Mouse (Mus musculus) CH12.LX (cell line): ENCODE measurements around the gene Ccdc141. TPM values are rescaled to one million over a fixed set of nuclear protein-coding genes. Genes with fewer than 3 reads are reported as not detected.
"Not testable (repeated sequence)": the region's sequence is repeated elsewhere in the genome, so short reads cannot be mapped to it uniquely, and the experiment has no call there.

Source experiments
- DNase-seq: peaks from one replicate; pipeline ENCODE4 v3.0.0-alpha.2; 2013; ENCODE audit errors: extremely low read depth
- H3K27ac ChIP-seq: 2 replicates; pipeline ENCODE4 v1.5.1; 2012; ENCODE audit warnings: low read depth, mild to moderate bottlenecking, control low read depth, moderate library complexity; ENCODE audit not compliant: insufficient read depth
- H3K27me3 ChIP-seq: replicated peaks from 2 replicates; pipeline ENCODE3; 2012; ENCODE audit warnings: inconsistent platforms
- H3K36me3 ChIP-seq, 2 experiments: replicated peaks in 1 of 2; 2 replicates each; pipeline versions ENCODE3 to v1.6.1; 2012; ENCODE audit warnings: inconsistent platforms in 1 of 2, low read length in 1 of 2, mild to moderate bottlenecking in 1 of 2, mixed read lengths in 1 of 2, moderate library complexity in 1 of 2; ENCODE audit not compliant: control insufficient read depth in 1 of 2, insufficient read depth in 1 of 2
- H3K4me1 ChIP-seq, 2 experiments: 2 replicates each; pipeline ENCODE4 v1.6.1; 2012; ENCODE audit warnings: inconsistent platforms in 1 of 2, moderate library complexity in 1 of 2; ENCODE audit not compliant: insufficient read depth in 2 of 2, control insufficient read depth in 1 of 2
- H3K4me2 ChIP-seq: 2 replicates; pipeline ENCODE4 v1.6.1; 2012; ENCODE audit warnings: low read depth, mild to moderate bottlenecking, control low read depth; ENCODE audit not compliant: poor library complexity, insufficient read depth, severe bottlenecking
- H3K4me3 ChIP-seq, 3 experiments: fragments of 150-350 bp in 1 of 3; sonication (generic) in 1 of 3; replicated peaks in 1 of 3; 2 replicates each; pipeline versions ENCODE3 to v1.5.1; 2011 to 2012; ENCODE audit warnings: low read depth in 2 of 3, low read length in 2 of 3, mild to moderate bottlenecking in 2 of 3, moderate library complexity in 2 of 3, control low read depth in 1 of 3, improper control_type of control experiment in 1 of 3, inconsistent platforms in 1 of 3, mixed read lengths in 1 of 3; ENCODE audit not compliant: poor library complexity in 1 of 3
- H3K79me2 ChIP-seq: replicated peaks from 2 replicates; pipeline ENCODE4 v1.6.1; 2012; ENCODE audit warnings: mild to moderate bottlenecking, moderate library complexity; ENCODE audit not compliant: control insufficient read depth, poor library complexity, insufficient read depth, severe bottlenecking; ENCODE audit errors: extremely low read depth
- H3K9ac ChIP-seq: 2 replicates; pipeline ENCODE4 v1.6.1; 2012; ENCODE audit warnings: low read depth, mild to moderate bottlenecking, control low read depth, moderate library complexity; ENCODE audit not compliant: insufficient read depth
- H3K9me3 ChIP-seq: replicated peaks from 2 replicates; pipeline ENCODE3; 2012; ENCODE audit warnings: low read length, inconsistent platforms, mixed read lengths
- BHLHE40 ChIP-seq: IDR thresholded peaks from 2 replicates; pipeline ENCODE4 v1.6.1; 2011; ENCODE audit warnings: mild to moderate bottlenecking, low read depth, low read length, improper control_type of control experiment
- CHD1 ChIP-seq: IDR thresholded peaks from 2 replicates; pipeline ENCODE4 v1.6.1; 2012; ENCODE audit warnings: low read depth, low read length, improper control_type of control experiment, inconsistent platforms
- CTCF ChIP-seq, 2 experiments: IDR thresholded peaks in 1 of 2; conservative IDR thresholded peaks in 1 of 2; 2 replicates each; pipeline ENCODE4 v1.5.1; 2011 to 2012; ENCODE audit warnings: low read depth in 2 of 2, low read length in 2 of 2, improper control_type of control experiment in 1 of 2, inconsistent platforms in 1 of 2, mild to moderate bottlenecking in 1 of 2, moderate library complexity in 1 of 2
- E2F4 ChIP-seq: IDR thresholded peaks from 2 replicates; pipeline ENCODE4 v1.6.1; 2011; ENCODE audit warnings: low read depth, low read length, improper control_type of control experiment; ENCODE audit not compliant: insufficient replicate concordance
- EP300 ChIP-seq: IDR thresholded peaks from 2 replicates; pipeline ENCODE4 v1.6.1; 2011; ENCODE audit warnings: low read length, improper control_type of control experiment
- HCFC1 ChIP-seq: IDR thresholded peaks from 2 replicates; pipeline ENCODE4 v1.6.1; 2012; ENCODE audit warnings: low read depth, mild to moderate bottlenecking, inconsistent platforms, low read length, improper control_type of control experiment
- IRF4 ChIP-seq: IDR thresholded peaks from 2 replicates; pipeline ENCODE4 v1.6.1; 2014; ENCODE audit warnings: low read depth, mild to moderate bottlenecking, inconsistent platforms, low read length, improper control_type of control experiment
- MAFK ChIP-seq: IDR thresholded peaks from 2 replicates; pipeline ENCODE4 v1.6.1; 2011; ENCODE audit warnings: low read length, improper control_type of control experiment; ENCODE audit not compliant: insufficient replicate concordance
- MEF2A ChIP-seq: IDR thresholded peaks from 2 replicates; pipeline ENCODE4 v1.6.1; 2014; ENCODE audit warnings: low read depth, mild to moderate bottlenecking, inconsistent platforms, low read length, improper control_type of control experiment, borderline replicate concordance
- NELFE ChIP-seq: IDR thresholded peaks from 2 replicates; pipeline ENCODE4 v1.6.1; 2011; ENCODE audit warnings: low read depth, low read length, improper control_type of control experiment
- POLR2AphosphoS2 ChIP-seq: IDR thresholded peaks from 2 replicates; pipeline ENCODE4 v1.6.1; 2011; ENCODE audit warnings: low read depth, low read length, improper control_type of control experiment
- RAD21 ChIP-seq: IDR thresholded peaks from 2 replicates; pipeline ENCODE4 v1.6.1; 2011; ENCODE audit warnings: low read depth, mild to moderate bottlenecking, low read length, improper control_type of control experiment, moderate library complexity
- RCOR1 ChIP-seq: conservative IDR thresholded peaks from 2 replicates; pipeline ENCODE4 v1.6.1; 2012; ENCODE audit warnings: low read depth, mild to moderate bottlenecking, inconsistent platforms, low read length, improper control_type of control experiment
- SIN3A ChIP-seq: IDR thresholded peaks from 2 replicates; pipeline ENCODE4 v1.6.1; 2012; ENCODE audit warnings: low read length, improper control_type of control experiment, inconsistent platforms
- SMC3 ChIP-seq: IDR thresholded peaks from 2 replicates; pipeline ENCODE4 v1.6.1; 2011; ENCODE audit warnings: low read depth, low read length, improper control_type of control experiment
- TBP ChIP-seq: conservative IDR thresholded peaks from 2 replicates; pipeline ENCODE4 v1.6.1; 2011; ENCODE audit warnings: low read depth, low read length, improper control_type of control experiment
- USF1 ChIP-seq: IDR thresholded peaks from 2 replicates; pipeline ENCODE4 v1.6.1; 2014; ENCODE audit warnings: low read depth, mild to moderate bottlenecking, inconsistent platforms, low read length, improper control_type of control experiment
- USF2 ChIP-seq: conservative IDR thresholded peaks from 2 replicates; pipeline ENCODE4 v1.6.1; 2011; ENCODE audit warnings: low read depth, low read length, improper control_type of control experiment
- ZKSCAN1 ChIP-seq: IDR thresholded peaks from 2 replicates; pipeline ENCODE4 v1.6.1; 2012; ENCODE audit warnings: low read depth, inconsistent platforms, low read length, improper control_type of control experiment, borderline replicate concordance
- ZMIZ1 ChIP-seq: IDR thresholded peaks from 2 replicates; pipeline ENCODE4 v1.6.1; 2012; ENCODE audit warnings: low read depth, mild to moderate bottlenecking, inconsistent platforms, low read length, improper control_type of control experiment
- ZNF384 ChIP-seq: IDR thresholded peaks from 2 replicates; pipeline ENCODE4 v1.6.1; 2012; ENCODE audit warnings: low read depth, low read length, improper control_type of control experiment, inconsistent platforms
- dilution Hi-C: fragments of 300-500 bp; cut with MboI; formaldehyde crosslinking; loops from 2 replicates; pipeline ENCODE4 v1.14.3; 2020; ENCODE audit warnings: low sequenced_read_pairs; ENCODE audit not compliant: extremely low pct_unique_long_range_greater_than_20kb, extremely low pct_ligation_motif_present
- in situ Hi-C: fragments of 300-500 bp; cut with MboI; formaldehyde crosslinking; loops from 3 replicates; pipeline ENCODE4 v1.14.3; 2019; ENCODE audit warnings: low sequenced_read_pairs, low pct_ligation_motif_present, low pct_unique_long_range_greater_than_20kb, mixed read lengths
- polyA plus RNA-seq: library from polyadenylated mRNA; unstranded; fragments of >175 nt; gene quantifications from 2 replicates; pipeline ENCODE4 v1.2.1, GENCODE M21; 2012; ENCODE audit warnings: low read depth; ENCODE audit not compliant: insufficient read length
- total RNA-seq, 2 experiments: library from RNA; depleted of rRNA; stranded (reverse); fragments of 300-350 nt in 1 of 2; fragments of >200 nt in 1 of 2; gene quantifications; 2 replicates each; pipeline ENCODE4 v1.2.3; 2012 to 2014

The Ccdc141 gene
- total and polyA plus RNA-seq, 3 experiments, result not detected

DNA sequence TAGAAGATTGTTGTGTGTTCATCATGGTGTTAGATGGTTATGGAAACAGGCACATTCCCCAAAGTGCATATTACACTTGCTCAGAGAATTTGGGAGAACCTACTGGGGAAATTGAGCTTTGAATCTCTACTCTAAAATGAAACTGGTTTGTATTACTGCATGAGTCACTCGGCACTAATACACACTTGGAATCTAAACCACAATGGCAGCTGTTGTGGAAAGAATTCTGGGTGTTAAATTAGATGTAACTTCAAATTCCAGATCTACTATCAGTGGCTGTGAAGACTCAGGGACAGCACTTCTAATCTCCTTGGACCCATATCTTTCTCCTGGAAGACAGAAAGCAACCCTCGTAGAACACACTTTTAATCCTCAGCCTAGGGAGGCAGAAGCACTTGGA lies 149.8 kb downstream of the Ccdc141 start:
- peak overlapping the region; percentile 36; the same call in 1 of the 2 replicates for H3K4me2 ChIP-seq
- DNase-seq, result no peak
- H3K4me1 ChIP-seq, result no peaks in the 10 kb centered on the region
- no peaks in the 10 kb centered on the region for H3K9me3 ChIP-seq
- H3K4me3 ChIP-seq, result no peak overlapping the region
- in situ Hi-C loops (no loop called here), dilution Hi-C loops (no loop called here)
- no peaks in the 10 kb centered on the region for H3K79me2 ChIP-seq
- H3K27me3 ChIP-seq, result no peaks in the 10 kb centered on the region
- H3K36me3 ChIP-seq, result no peaks in the 10 kb centered on the region
- TF ChIP-seq MAFK (no peak), MEF2A (no peak), CHD1 (no peak), E2F4 (no peak), TBP (no peak), USF1 (no peak), ZMIZ1 (no peak)
- H3K27ac ChIP-seq, result no peak overlapping the region
- no peak overlapping the region for H3K9ac ChIP-seq

GRCm38 (mm10) chr2:77017735-77018134 lies 152.7 kb downstream of the Ccdc141 start:
- Histone ChIP-seq H3K9me3 (no peaks in the 10 kb centered on the region), H3K4me2 (no peak overlapping the region), H3K79me2 (no peaks in the 10 kb centered on the region), H3K36me3 (no peaks in the 10 kb centered on the region), H3K9ac (no peak overlapping the region), H3K27me3 (no peaks in the 10 kb centered on the region), H3K4me3 (no peak overlapping the region), H3K27ac (no peak overlapping the region), H3K4me1 (no peaks in the 10 kb centered on the region)
- DNase-seq, result no peak
- dilution Hi-C loops, result no loop called here
- in situ Hi-C loops, result no loop called here
- TF ChIP-seq MAFK, result no peak
- TF ChIP-seq USF2, result no peak
- no peak for TF ChIP-seq ZNF384
- no peak for TF ChIP-seq EP300
- TF ChIP-seq RCOR1, result no peak
- no peak for TF ChIP-seq ZMIZ1
- TF ChIP-seq BHLHE40, result no peak
- no peak for TF ChIP-seq SMC3
- TF ChIP-seq SIN3A, result no peak
- TF ChIP-seq TBP, result no peak
- TF ChIP-seq RAD21, result no peak
- TF ChIP-seq POLR2AphosphoS2, result no peak
- TF ChIP-seq IRF4, result no peak
- TF ChIP-seq ZKSCAN1, result no peak
- no peak for TF ChIP-seq NELFE
- no peak for TF ChIP-seq HCFC1
- TF ChIP-seq CTCF (conservative IDR thresholded peaks at IDR 0.05 in 1 of 2, IDR thresholded peaks at IDR 0.05 in 1 of 2; ENCODE audit: low read depth in 2 of 2, low read length in 2 of 2), result no peak

GRCm38 (mm10) chr2:77013449-77013848 lies 157.0 kb downstream of the Ccdc141 start:
- dilution Hi-C loops, H3K79me2 ChIP-seq, H3K4me1 ChIP-seq, H3K4me3 ChIP-seq, H3K9ac ChIP-seq, DNase-seq, H3K36me3 ChIP-seq, H3K4me2 ChIP-seq, H3K27ac ChIP-seq, H3K27me3 ChIP-seq, in situ Hi-C loops, H3K9me3 ChIP-seq: not testable (repeated sequence)
